Mouse (Mus musculus): Measurements from ENCODE around the gene Ugp2.
"Not testable (repeated sequence)": the region's sequence is repeated elsewhere in the genome, so short reads cannot be mapped to it uniquely, and the experiment has no call there.

Ugp2 gene

GRCm38 (mm10) chr11:21332639-21333295 is 38.2 kb downstream of the Ugp2 start:
- no peak for DNase-seq

- no peak for DNase-seq
These were observed 42.9 kb downstream of the Ugp2 start for GRCm38 (mm10) chr11:21328141-21328540.

GRCm38 (mm10) chr11:21327486-21327885 is 43.5 kb downstream of the Ugp2 start:
- no peak for DNase-seq

- DNase-seq, result no peak
These were observed 44.2 kb downstream of the Ugp2 start for GRCm38 (mm10) chr11:21326770-21327169.

- no peak for DNase-seq
These were observed 45.2 kb downstream of the Ugp2 start for GRCm38 (mm10) chr11:21325781-21326180.

GRCm38 (mm10) chr11:21322349-21322748 is 48.7 kb downstream of the Ugp2 start:
- no peak for DNase-seq

- no peak for DNase-seq
These were observed 49.4 kb downstream of the Ugp2 start for GRCm38 (mm10) chr11:21321577-21321976.

- DNase-seq, result no peak
These were observed 56.9 kb downstream of the Ugp2 start for GRCm38 (mm10) chr11:21313922-21314657.

- DNase-seq, result no peak
These were observed 61.5 kb downstream of the Ugp2 start for GRCm38 (mm10) chr11:21309516-21309915.

- no peak for DNase-seq
These were observed 62.9 kb downstream of the Ugp2 start for GRCm38 (mm10) chr11:21308119-21308518.

GRCm38 (mm10) chr11:21307078-21307668 is 63.8 kb downstream of the Ugp2 start:
- no peak for DNase-seq

- no peak for DNase-seq
These were observed 67.4 kb downstream of the Ugp2 start for GRCm38 (mm10) chr11:21303619-21304018.

GRCm38 (mm10) chr11:21295486-21295885 is 75.5 kb downstream of the Ugp2 start:
- DNase-seq, result no peak

- DNase-seq, result not testable (repeated sequence)
These were observed 82.8 kb downstream of the Ugp2 start for GRCm38 (mm10) chr11:21288153-21288552.

GRCm38 (mm10) chr11:21286391-21286790 is 84.6 kb downstream of the Ugp2 start:
- no peak for DNase-seq

- no peak for DNase-seq
These were observed 94.8 kb downstream of the Ugp2 start for GRCm38 (mm10) chr11:21276151-21276550.
